Mouse (Mus musculus) urinary bladder, postnatal 25 days (tissue): ENCODE results near the gene Tubg1.
"Not testable (repeated sequence)": the region's sequence is repeated elsewhere in the genome, so short reads cannot be mapped to it uniquely, and the experiment has no call there.

Experiments
- DNase-seq: peaks from one replicate; pipeline ENCODE4 v3.0.0; 2022; ENCODE audit warnings: low spot score

The Tubg1 gene

GRCm38 (mm10) chr11:101142215-101142967, 22.7 kb downstream of the Tubg1 start:
- DNase-seq: no peak

DNA sequence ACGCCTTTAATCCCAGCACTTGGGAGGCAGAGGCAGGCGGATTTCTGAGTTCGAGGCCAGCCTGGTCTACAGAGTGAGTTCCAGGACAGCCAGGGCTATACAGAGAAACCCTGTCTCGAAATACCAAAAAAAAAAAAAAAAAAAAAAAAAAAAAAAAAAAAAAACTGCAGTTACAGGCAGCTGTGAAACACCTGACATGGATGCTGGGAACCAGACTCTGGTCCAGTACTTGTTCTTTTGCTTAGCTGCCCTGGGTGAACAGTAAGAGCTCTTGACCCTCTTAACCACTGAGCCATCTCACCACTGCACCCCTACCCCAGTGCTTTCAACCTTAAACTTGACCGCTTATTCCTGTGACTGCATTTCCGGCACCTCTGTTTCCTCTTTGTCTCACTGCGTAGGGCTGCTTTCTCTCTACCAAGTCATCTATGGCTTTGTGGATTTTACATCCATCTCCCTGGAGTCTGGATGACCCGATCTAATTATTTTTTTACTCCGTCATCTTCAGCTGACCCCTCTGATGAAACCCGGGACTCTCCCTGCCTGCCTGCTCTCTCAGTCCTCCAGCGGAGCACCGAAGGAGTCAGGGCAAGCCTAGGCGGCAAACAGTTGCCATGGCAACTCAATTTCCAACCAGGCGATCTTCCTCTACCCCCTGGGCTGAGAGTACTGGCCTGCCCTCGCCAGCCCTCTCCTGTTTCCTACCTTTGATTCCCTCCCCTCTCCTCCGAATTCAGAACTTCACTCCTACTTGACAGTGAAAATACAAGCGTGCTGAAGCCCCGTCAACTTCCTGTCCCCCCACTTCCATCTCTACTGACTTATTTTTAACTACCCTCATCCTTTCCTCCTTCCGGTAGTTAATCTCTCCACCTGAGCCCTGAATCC, 23.8 kb downstream of the Tubg1 start:
- no peak for DNase-seq

DNA sequence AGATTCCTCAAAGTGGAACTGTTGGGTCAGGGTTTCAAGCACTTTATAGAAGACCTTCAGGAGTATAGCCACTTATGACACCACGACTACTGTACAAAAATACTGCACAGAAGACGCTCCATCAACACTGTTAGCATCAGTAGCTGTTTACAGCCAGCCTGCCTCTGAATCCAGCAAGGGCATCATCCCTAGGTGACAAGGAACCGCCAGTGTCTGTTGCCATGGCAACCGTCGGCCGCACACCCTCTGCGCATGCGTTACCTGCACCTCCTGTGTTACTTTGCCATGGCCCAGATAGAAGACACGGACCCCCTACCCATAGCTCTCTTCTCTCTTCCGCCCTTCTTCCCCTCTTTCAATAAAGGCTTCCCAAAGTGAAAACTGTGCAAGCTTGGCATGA, 26.6 kb downstream of the Tubg1 start:
- no peak for DNase-seq

DNA sequence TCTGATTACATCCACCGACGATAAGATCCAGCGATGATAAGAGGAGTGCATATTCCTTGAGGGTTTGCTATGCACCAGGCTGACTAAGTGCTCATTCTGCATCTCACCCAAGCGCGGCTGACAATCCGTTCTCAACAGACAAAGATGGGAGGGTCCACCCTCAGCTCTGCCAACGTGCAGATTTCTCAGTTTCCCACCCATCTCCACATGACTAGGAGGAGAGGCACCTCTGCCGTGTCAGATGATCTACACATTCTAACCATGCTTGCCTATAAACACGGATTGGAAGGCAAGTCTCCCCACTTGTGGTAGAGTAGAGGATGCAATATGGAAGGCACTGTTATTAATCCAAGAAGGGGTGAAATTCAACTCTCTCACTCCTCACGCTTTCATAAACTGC, 29.0 kb downstream of the Tubg1 start:
- no peak for DNase-seq

- no peak for DNase-seq
Measured at GRCm38 (mm10) chr11:101149178-101150105, 29.7 kb downstream of the Tubg1 start.

DNA sequence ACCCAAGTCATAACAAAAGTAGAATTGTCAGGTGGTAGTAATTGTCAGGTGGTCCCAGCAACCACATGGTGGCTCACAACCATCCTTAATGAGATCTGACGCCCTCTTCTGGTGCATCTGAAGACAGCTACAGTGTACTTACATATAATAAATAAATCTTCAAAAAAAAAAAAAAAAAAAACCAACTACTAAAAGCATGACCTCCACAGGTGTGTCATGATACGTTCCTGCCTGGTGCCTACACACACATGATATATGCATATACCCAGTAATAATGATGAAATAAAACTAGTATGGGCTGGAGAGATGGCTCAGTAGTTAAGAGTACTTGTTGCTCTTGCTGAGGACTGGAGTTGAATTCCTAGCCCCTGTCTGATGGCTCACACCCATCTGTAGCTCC, 31.3 kb downstream of the Tubg1 start:
- no peak for DNase-seq

GRCm38 (mm10) chr11:101152825-101153224, 33.1 kb downstream of the Tubg1 start:
- DNase-seq: no peak

DNA sequence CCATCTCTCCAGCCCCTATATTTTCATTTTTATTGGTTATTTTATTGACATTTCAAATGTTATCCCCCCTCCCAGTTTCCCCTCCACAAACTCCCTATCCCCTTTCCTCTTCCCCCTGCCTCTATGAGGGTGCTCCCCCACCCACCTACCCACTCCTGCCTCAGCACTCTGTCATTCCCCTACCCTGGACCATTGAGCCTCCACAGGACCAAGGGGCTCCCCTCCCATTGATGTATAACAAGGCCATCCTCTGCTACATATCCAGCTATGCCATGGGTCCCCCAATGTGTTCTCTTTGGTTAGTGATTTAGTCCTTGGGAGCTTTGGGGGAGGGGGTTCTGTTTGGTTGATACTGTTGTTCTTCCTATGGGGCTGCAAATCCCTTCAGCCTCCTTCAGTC, 34.9 kb downstream of the Tubg1 start:
- DNase-seq: no peak

- DNase-seq: no peak
Measured at GRCm38 (mm10) chr11:101155151-101155550, 35.4 kb downstream of the Tubg1 start.

DNA sequence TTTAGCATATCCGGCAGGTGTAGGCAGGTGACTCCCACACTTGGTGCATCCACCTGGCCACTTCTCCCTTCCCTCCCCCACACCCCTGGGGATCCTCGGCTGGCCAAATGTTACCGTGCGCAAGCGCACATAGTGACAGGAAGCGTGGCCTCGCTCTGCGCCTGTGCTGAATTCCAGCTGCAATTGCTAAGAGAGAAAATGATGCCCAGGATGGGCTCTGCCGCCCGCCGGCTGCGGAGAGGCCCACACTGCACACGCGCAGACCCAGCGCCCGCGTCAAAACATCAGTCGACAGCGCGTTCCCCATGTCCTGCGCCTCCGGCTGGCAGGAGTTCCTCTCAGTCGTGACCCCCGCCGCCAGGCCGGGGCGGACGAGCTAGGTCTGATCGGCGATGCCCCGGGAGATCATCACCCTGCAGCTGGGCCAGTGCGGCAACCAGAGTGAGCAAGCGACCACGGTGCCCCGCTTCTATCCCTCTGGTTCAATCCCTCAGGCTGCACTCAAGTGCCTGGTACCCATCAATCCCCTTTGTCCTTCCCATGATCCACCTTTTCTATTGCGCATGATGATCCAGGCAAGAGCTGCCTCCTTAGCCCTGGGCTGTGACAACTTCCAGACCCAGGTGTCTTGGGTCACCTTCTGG, 36.1 kb downstream of the Tubg1 start, which contains the start of gene Tubg2:
TSS of gene Tubg2 (plus strand) at position 180 of the 644 bp plus-strand sequence.
- no peak for DNase-seq

GRCm38 (mm10) chr11:101160151-101160550, 40.4 kb downstream of the Tubg1 start:
- DNase-seq: not testable (repeated sequence)

GRCm38 (mm10) chr11:101160981-101161505, 41.3 kb downstream of the Tubg1 start:
- not testable (repeated sequence) for DNase-seq

- no peak for DNase-seq
Measured at GRCm38 (mm10) chr11:101161551-101161950, 41.8 kb downstream of the Tubg1 start.

GRCm38 (mm10) chr11:101162301-101162700, 42.6 kb downstream of the Tubg1 start:
- no peak for DNase-seq

DNA sequence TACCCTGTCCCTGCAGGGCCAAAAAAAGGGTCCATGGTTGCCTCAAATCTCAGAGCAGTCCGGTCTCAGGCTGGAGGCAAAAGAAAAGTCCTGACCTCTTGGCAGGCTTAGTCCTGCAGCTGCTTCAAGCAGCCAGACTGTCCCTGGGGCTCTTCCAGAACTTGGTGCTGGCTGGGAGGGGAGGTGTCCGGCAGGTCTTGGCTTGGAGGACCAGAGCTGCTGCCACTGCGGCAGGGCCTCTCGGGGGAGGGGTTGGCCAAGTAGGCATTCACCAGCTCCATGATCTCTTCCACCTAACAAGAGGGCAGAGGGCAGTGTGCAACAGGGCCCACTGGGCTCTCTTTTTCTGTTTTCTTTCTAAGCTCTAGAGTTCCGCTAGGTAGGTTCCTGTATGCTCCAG, 43.0 kb downstream of the Tubg1 start:
- DNase-seq: no peak

DNA sequence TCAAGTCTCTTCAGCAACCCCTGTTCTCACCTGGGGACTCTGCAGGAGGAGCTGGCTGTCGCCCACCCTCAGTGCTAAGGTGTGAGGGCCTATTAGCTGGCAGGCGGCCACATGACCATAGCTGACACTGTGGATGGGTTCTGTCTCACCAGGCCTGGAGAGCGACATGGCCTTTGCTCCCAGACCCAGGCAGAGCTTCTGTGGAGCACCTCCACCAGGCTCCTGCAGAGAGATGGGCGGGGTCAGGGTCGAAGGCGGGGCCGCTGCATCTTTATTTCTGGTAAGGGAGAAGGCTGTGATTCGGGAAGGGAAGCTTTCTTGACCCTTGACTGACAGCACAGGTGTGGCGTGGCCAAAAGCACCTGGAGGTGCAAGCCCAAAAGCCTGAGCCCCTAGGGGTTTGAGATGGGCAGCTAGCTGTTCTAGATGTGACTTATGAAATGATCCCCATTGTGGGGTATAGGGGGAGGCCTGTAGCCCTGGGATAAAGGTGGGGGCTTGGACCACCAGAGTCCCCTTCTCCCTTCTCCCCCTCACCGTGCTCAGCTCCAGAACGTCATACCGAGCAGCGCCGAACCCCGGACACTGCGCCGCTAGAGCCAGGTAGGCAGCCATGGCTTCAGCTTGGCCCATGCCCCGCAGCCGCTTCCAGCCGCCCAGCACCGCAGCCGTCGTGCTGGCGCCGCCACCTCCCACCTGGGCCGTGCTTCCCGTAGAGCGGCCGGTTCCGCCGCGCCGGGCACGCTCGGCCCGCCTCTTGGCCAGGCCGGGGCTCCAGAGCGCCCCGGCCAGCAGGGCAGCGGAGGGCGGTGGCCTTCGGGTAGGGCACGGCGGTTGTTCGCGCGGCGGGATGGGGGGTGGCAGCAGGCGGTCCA, 44.0 kb downstream of the Tubg1 start:
- no peak for DNase-seq

- DNase-seq: no peak
Measured at GRCm38 (mm10) chr11:101164351-101164665, 44.6 kb downstream of the Tubg1 start.

- no peak for DNase-seq
Measured at GRCm38 (mm10) chr11:101164677-101165580, 45.2 kb downstream of the Tubg1 start.

GRCm38 (mm10) chr11:101166357-101166756, 46.6 kb downstream of the Tubg1 start:
- no peak for DNase-seq
